Mouse (Mus musculus): ENCODE results near the gene Ap4m1. TPM values are rescaled to one million over a fixed set of nuclear protein-coding genes. Genes with fewer than 3 reads are reported as not detected.
A peak's percentile ranks its signal among the peaks of the same experiment; 100 is the strongest.

Gene Ap4m1
- polyA plus RNA-seq, 2 experiments, result 18.6 to 73.4 TPM

GRCm38 (mm10) chr5:138223287-138223686, 51.5 kb downstream of the Ap4m1 start:
- Histone ChIP-seq H3K4me1 (ENCODE audit: control insufficient read depth, insufficient read depth, low read length) (no peaks in the 10 kb centered on the region), H3K27me3 (ENCODE audit: control insufficient read depth, insufficient read depth, low read length) (no peaks in the 10 kb centered on the region), H3K36me3 (ENCODE audit: control insufficient read depth, insufficient read depth, low read length) (no peaks in the 10 kb centered on the region), H3K4me3 (replicated peaks; ENCODE audit: low read length) (no peak overlapping the region), H3K9me3 (ENCODE audit: control insufficient read depth, low read length) (no peaks in the 10 kb centered on the region), H3K27ac (replicated peaks; ENCODE audit: low read depth, low read length) (no peak overlapping the region), H3K4me2 (replicated peaks; ENCODE audit: low read depth, low read length, severe bottlenecking) (no peak overlapping the region), H3K9ac (ENCODE audit: low read depth, low read length, severe bottlenecking) (no peak overlapping the region)
- TF ChIP-seq POLR2A (IDR thresholded peaks at IDR 0.05; ENCODE audit: borderline replicate concordance, extremely low read depth, insufficient read depth, insufficient read length), result no peak
- 56% methylated on average over 3 of the region's 3 CpGs for WGBS
- DNase-seq (ENCODE audit: low spot score), result no peak
- ATAC-seq (ENCODE audit: low FRiP score, low read depth), result no peak

GRCm38 (mm10) chr5:138225700-138226099, 53.9 kb downstream of the Ap4m1 start, which contains the start of gene Nxpe5:
TSS of gene Nxpe5 (plus strand) at chr5:138225898.
- DNase-seq (ENCODE audit: low spot score), result no peak
- no peak within 1 kb of the TSS for H3K4me2 ChIP-seq (replicated peaks; ENCODE audit: low read depth, low read length, severe bottlenecking)
- TF ChIP-seq POLR2A (IDR thresholded peaks at IDR 0.05; ENCODE audit: borderline replicate concordance, extremely low read depth, insufficient read depth, insufficient read length), result no peak
- no peaks in the 10 kb centered on the region for H3K9me3 ChIP-seq (ENCODE audit: control insufficient read depth, low read length)
- no peak within 1 kb of the TSS for H3K4me3 ChIP-seq (replicated peaks; ENCODE audit: low read length)
- no peaks in the 10 kb centered on the region for H3K36me3 ChIP-seq (ENCODE audit: control insufficient read depth, insufficient read depth, low read length)
- H3K27me3 ChIP-seq (ENCODE audit: control insufficient read depth, insufficient read depth, low read length), result no peaks in the 10 kb centered on the region
- 53% methylated on average over 2 of the region's 2 CpGs for WGBS
- ATAC-seq (ENCODE audit: low FRiP score, low read depth), result no peak
- H3K9ac ChIP-seq (ENCODE audit: low read depth, low read length, severe bottlenecking), result no peak within 1 kb of the TSS
- no peaks in the 10 kb centered on the region for H3K4me1 ChIP-seq (ENCODE audit: control insufficient read depth, insufficient read depth, low read length)
- no peak within 1 kb of the TSS for H3K27ac ChIP-seq (replicated peaks; ENCODE audit: low read depth, low read length)

- WGBS, result 76% methylated on average over 4 of the region's 4 CpGs
- TF ChIP-seq POLR2A (IDR thresholded peaks at IDR 0.05; ENCODE audit: borderline replicate concordance, extremely low read depth, insufficient read depth, insufficient read length), result no peak
- ATAC-seq (ENCODE audit: low FRiP score, low read depth), result no peak
- DNase-seq (ENCODE audit: low spot score), result no peak
- no peaks in the 10 kb centered on the region for H3K9me3 ChIP-seq (ENCODE audit: control insufficient read depth, low read length)
- no peak overlapping the region for H3K4me2 ChIP-seq (replicated peaks; ENCODE audit: low read depth, low read length, severe bottlenecking)
- H3K27me3 ChIP-seq (ENCODE audit: control insufficient read depth, insufficient read depth, low read length), result no peaks in the 10 kb centered on the region
- no peak overlapping the region for H3K27ac ChIP-seq (replicated peaks; ENCODE audit: low read depth, low read length)
- no peaks in the 10 kb centered on the region for H3K36me3 ChIP-seq (ENCODE audit: control insufficient read depth, insufficient read depth, low read length)
- H3K4me3 ChIP-seq (replicated peaks; ENCODE audit: low read length), result no peak overlapping the region
- H3K4me1 ChIP-seq (ENCODE audit: control insufficient read depth, insufficient read depth, low read length), result no peaks in the 10 kb centered on the region
- H3K9ac ChIP-seq (ENCODE audit: low read depth, low read length, severe bottlenecking), result no peak overlapping the region
Observed at GRCm38 (mm10) chr5:138226491-138226890, 54.7 kb downstream of the Ap4m1 start.

GRCm38 (mm10) chr5:138227367-138227766, 55.6 kb downstream of the Ap4m1 start:
- H3K36me3 ChIP-seq (ENCODE audit: control insufficient read depth, insufficient read depth, low read length), result no peaks in the 10 kb centered on the region
- 67% methylated on average over 2 of the region's 2 CpGs for WGBS
- no peaks in the 10 kb centered on the region for H3K27me3 ChIP-seq (ENCODE audit: control insufficient read depth, insufficient read depth, low read length)
- H3K27ac ChIP-seq (replicated peaks; ENCODE audit: low read depth, low read length), result no peak overlapping the region
- DNase-seq (ENCODE audit: low spot score) (no peak), ATAC-seq (ENCODE audit: low FRiP score, low read depth) (no peak)
- no peaks in the 10 kb centered on the region for H3K9me3 ChIP-seq (ENCODE audit: control insufficient read depth, low read length)
- no peak overlapping the region for H3K4me2 ChIP-seq (replicated peaks; ENCODE audit: low read depth, low read length, severe bottlenecking)
- H3K4me1 ChIP-seq (ENCODE audit: control insufficient read depth, insufficient read depth, low read length), result no peaks in the 10 kb centered on the region
- H3K9ac ChIP-seq (ENCODE audit: low read depth, low read length, severe bottlenecking), result no peak overlapping the region
- no peak overlapping the region for H3K4me3 ChIP-seq (replicated peaks; ENCODE audit: low read length)
- TF ChIP-seq POLR2A (IDR thresholded peaks at IDR 0.05; ENCODE audit: borderline replicate concordance, extremely low read depth, insufficient read depth, insufficient read length), result no peak

GRCm38 (mm10) chr5:138228026-138228425, 56.2 kb downstream of the Ap4m1 start:
- no peaks in the 10 kb centered on the region for H3K9me3 ChIP-seq (ENCODE audit: control insufficient read depth, low read length)
- no peaks in the 10 kb centered on the region for H3K4me1 ChIP-seq (ENCODE audit: control insufficient read depth, insufficient read depth, low read length)
- no peak for TF ChIP-seq POLR2A (IDR thresholded peaks at IDR 0.05; ENCODE audit: borderline replicate concordance, extremely low read depth, insufficient read depth, insufficient read length)
- DNase-seq (ENCODE audit: low spot score) (no peak), ATAC-seq (ENCODE audit: low FRiP score, low read depth) (no peak)
- no peaks in the 10 kb centered on the region for H3K27me3 ChIP-seq (ENCODE audit: control insufficient read depth, insufficient read depth, low read length)
- H3K4me3 ChIP-seq (replicated peaks; ENCODE audit: low read length), result no peak overlapping the region
- WGBS, result 59% methylated on average over 3 of the region's 3 CpGs
- no peak overlapping the region for H3K4me2 ChIP-seq (replicated peaks; ENCODE audit: low read depth, low read length, severe bottlenecking)
- no peaks in the 10 kb centered on the region for H3K36me3 ChIP-seq (ENCODE audit: control insufficient read depth, insufficient read depth, low read length)
- no peak overlapping the region for H3K9ac ChIP-seq (ENCODE audit: low read depth, low read length, severe bottlenecking)
- no peak overlapping the region for H3K27ac ChIP-seq (replicated peaks; ENCODE audit: low read depth, low read length)

- Histone ChIP-seq H3K4me3 (replicated peaks; ENCODE audit: low read length) (no peak overlapping the region), H3K4me2 (replicated peaks; ENCODE audit: low read depth, low read length, severe bottlenecking) (no peak overlapping the region), H3K27me3 (ENCODE audit: control insufficient read depth, insufficient read depth, low read length) (no peaks in the 10 kb centered on the region), H3K36me3 (ENCODE audit: control insufficient read depth, insufficient read depth, low read length) (no peaks in the 10 kb centered on the region), H3K4me1 (ENCODE audit: control insufficient read depth, insufficient read depth, low read length) (no peaks in the 10 kb centered on the region), H3K27ac (replicated peaks; ENCODE audit: low read depth, low read length) (no peak overlapping the region), H3K9me3 (ENCODE audit: control insufficient read depth, low read length) (no peaks in the 10 kb centered on the region), H3K9ac (ENCODE audit: low read depth, low read length, severe bottlenecking) (no peak overlapping the region)
- 83% methylated on average over 3 of the region's 3 CpGs for WGBS
- ATAC-seq (ENCODE audit: low FRiP score, low read depth), result no peak
- DNase-seq (ENCODE audit: low spot score), result no peak
- TF ChIP-seq POLR2A (IDR thresholded peaks at IDR 0.05; ENCODE audit: borderline replicate concordance, extremely low read depth, insufficient read depth, insufficient read length), result no peak
Observed at GRCm38 (mm10) chr5:138229511-138229910, 57.7 kb downstream of the Ap4m1 start.

MicroRNAs encoded within 50 kb of the gene (microRNA counts, 519-probe panel; counts per million panel counts)
- microRNA mmu-miR-106b (3,968 counts per million, percentile 81 among the panel's probes with 10 or more counts), microRNA mmu-miR-25 (5,055 counts per million, percentile 95 among the panel's probes with 10 or more counts), microRNA mmu-miR-93 (3,880 counts per million, percentile 79 among the panel's probes with 10 or more counts)

Small RNA genes within 50 kb of the gene (microRNA-seq; reads per million reads assigned to microRNA genes)
- gene Mir106b, result 6,703 reads per million, percentile 91 among the genes with 10 or more reads in this experiment
- 997 reads per million, percentile 72 among the genes with 10 or more reads in this experiment for gene Mir25
- gene Mir93, result 7,070 reads per million, percentile 92 among the genes with 10 or more reads in this experiment

Other genes starting within 250 kb of the Ap4m1 start
- 1.1 TPM in 2 replicates for gene Gjc3, start 208.9 kb upstream of the Ap4m1 start, polyA plus RNA-seq (2012; rRNA removed)
- gene Gjc3, start 208.9 kb upstream of the Ap4m1 start, polyA plus RNA-seq (2014; fragmentation: Nextera tagmentation; extraction: Ambion mirVana), result 0.36 and 0.40 TPM in 2 replicates
- gene Azgp1, start 190.5 kb upstream of the Ap4m1 start, polyA plus RNA-seq (2012; rRNA removed), result 0.09 and 0.18 TPM in 2 replicates
- not detected in 2 replicates for gene Azgp1, start 190.5 kb upstream of the Ap4m1 start, polyA plus RNA-seq (2014; fragmentation: Nextera tagmentation; extraction: Ambion mirVana)
- not detected in 2 replicates for gene Smok3a, start 150.7 kb upstream of the Ap4m1 start, polyA plus RNA-seq (2012; rRNA removed)
- not detected in 2 replicates for gene Smok3a, start 150.7 kb upstream of the Ap4m1 start, polyA plus RNA-seq (2014; fragmentation: Nextera tagmentation; extraction: Ambion mirVana)
- gene Smok3b, start 150.6 kb upstream of the Ap4m1 start, polyA plus RNA-seq (2012; rRNA removed), result not detected in 2 replicates
- not detected in 2 replicates for gene Smok3b, start 150.6 kb upstream of the Ap4m1 start, polyA plus RNA-seq (2014; fragmentation: Nextera tagmentation; extraction: Ambion mirVana)
- gene Smok3c, start 118.8 kb upstream of the Ap4m1 start, polyA plus RNA-seq (2012; rRNA removed), result not detected in 2 replicates
- not detected in 2 replicates for gene Smok3c, start 118.8 kb upstream of the Ap4m1 start, polyA plus RNA-seq (2014; fragmentation: Nextera tagmentation; extraction: Ambion mirVana)
- 8.5 and 9.8 TPM in 2 replicates for gene Zkscan1, start 86.9 kb upstream of the Ap4m1 start, polyA plus RNA-seq (2012; rRNA removed)
- gene Zkscan1, start 86.9 kb upstream of the Ap4m1 start, polyA plus RNA-seq (2014; fragmentation: Nextera tagmentation; extraction: Ambion mirVana), result 25.3 and 25.4 TPM in 2 replicates
- 31.5 and 38.3 TPM in 2 replicates for gene Zscan21, start 55.1 kb upstream of the Ap4m1 start, polyA plus RNA-seq (2012; rRNA removed)
- 59.8 and 70.0 TPM in 2 replicates for gene Zscan21, start 55.1 kb upstream of the Ap4m1 start, polyA plus RNA-seq (2014; fragmentation: Nextera tagmentation; extraction: Ambion mirVana)
- gene Zfp113, start 16.3 kb upstream of the Ap4m1 start, polyA plus RNA-seq (2012; rRNA removed), result 5.1 and 5.2 TPM in 2 replicates
- 11.3 and 12.6 TPM in 2 replicates for gene Zfp113, start 16.3 kb upstream of the Ap4m1 start, polyA plus RNA-seq (2014; fragmentation: Nextera tagmentation; extraction: Ambion mirVana)
- 141 and 149 TPM in 2 replicates for gene Cops6, start 10.9 kb upstream of the Ap4m1 start, polyA plus RNA-seq (2012; rRNA removed)
- gene Cops6, start 10.9 kb upstream of the Ap4m1 start, polyA plus RNA-seq (2014; fragmentation: Nextera tagmentation; extraction: Ambion mirVana), result 262 and 267 TPM in 2 replicates
- gene Mcm7, start 420 bp downstream of the Ap4m1 start, polyA plus RNA-seq (2012; rRNA removed), result 136 and 149 TPM in 2 replicates
- gene Mcm7, start 420 bp downstream of the Ap4m1 start, polyA plus RNA-seq (2014; fragmentation: Nextera tagmentation; extraction: Ambion mirVana), result 144 and 152 TPM in 2 replicates
- 90.0 and 109 TPM in 2 replicates for gene Taf6, start 15.4 kb downstream of the Ap4m1 start, polyA plus RNA-seq (2012; rRNA removed)
- 75.6 and 86.0 TPM in 2 replicates for gene Taf6, start 15.4 kb downstream of the Ap4m1 start, polyA plus RNA-seq (2014; fragmentation: Nextera tagmentation; extraction: Ambion mirVana)
- 35.8 and 50.6 TPM in 2 replicates for gene Cnpy4, start 15.5 kb downstream of the Ap4m1 start, polyA plus RNA-seq (2012; rRNA removed)
- gene Cnpy4, start 15.5 kb downstream of the Ap4m1 start, polyA plus RNA-seq (2014; fragmentation: Nextera tagmentation; extraction: Ambion mirVana), result 60.7 and 65.7 TPM in 2 replicates
- 6.9 and 7.5 TPM in 2 replicates for gene Mblac1, start 22.3 kb downstream of the Ap4m1 start, polyA plus RNA-seq (2012; rRNA removed)
- 8.3 and 8.8 TPM in 2 replicates for gene Mblac1, start 22.3 kb downstream of the Ap4m1 start, polyA plus RNA-seq (2014; fragmentation: Nextera tagmentation; extraction: Ambion mirVana)
- not detected in 2 replicates for gene Nxpe5, start 53.9 kb downstream of the Ap4m1 start, polyA plus RNA-seq (2012; rRNA removed)
- not detected in 2 replicates for gene Nxpe5, start 53.9 kb downstream of the Ap4m1 start, polyA plus RNA-seq (2014; fragmentation: Nextera tagmentation; extraction: Ambion mirVana)
- gene Lamtor4, start 83.5 kb downstream of the Ap4m1 start, polyA plus RNA-seq (2012; rRNA removed), result 104 and 110 TPM in 2 replicates
- 64.6 and 68.5 TPM in 2 replicates for gene Lamtor4, start 83.5 kb downstream of the Ap4m1 start, polyA plus RNA-seq (2014; fragmentation: Nextera tagmentation; extraction: Ambion mirVana)
- 81.0 and 102 TPM in 2 replicates for gene BC037034, start 92.0 kb downstream of the Ap4m1 start, polyA plus RNA-seq (2012; rRNA removed)
- 5.2 and 7.6 TPM in 2 replicates for gene BC037034, start 92.0 kb downstream of the Ap4m1 start, polyA plus RNA-seq (2014; fragmentation: Nextera tagmentation; extraction: Ambion mirVana)
- gene Gal3st4, start 100.8 kb downstream of the Ap4m1 start, polyA plus RNA-seq (2012; rRNA removed), result 1.9 and 3.2 TPM in 2 replicates
- gene Gal3st4, start 100.8 kb downstream of the Ap4m1 start, polyA plus RNA-seq (2014; fragmentation: Nextera tagmentation; extraction: Ambion mirVana), result 3.7 and 3.8 TPM in 2 replicates
- gene Gm43720, start 108.0 kb downstream of the Ap4m1 start, polyA plus RNA-seq (2012; rRNA removed), result 0.18 and 0.19 TPM in 2 replicates
- gene Gm43720, start 108.0 kb downstream of the Ap4m1 start, polyA plus RNA-seq (2014; fragmentation: Nextera tagmentation; extraction: Ambion mirVana), result 0.15 and 0.33 TPM in 2 replicates
- gene Gpc2, start 108.0 kb downstream of the Ap4m1 start, polyA plus RNA-seq (2012; rRNA removed), result 183 and 277 TPM in 2 replicates
- 6.4 and 7.2 TPM in 2 replicates for gene Gpc2, start 108.0 kb downstream of the Ap4m1 start, polyA plus RNA-seq (2014; fragmentation: Nextera tagmentation; extraction: Ambion mirVana)
- 18.8 and 25.3 TPM in 2 replicates for gene Stag3, start 108.2 kb downstream of the Ap4m1 start, polyA plus RNA-seq (2012; rRNA removed)
- 5.6 TPM in 2 replicates for gene Stag3, start 108.2 kb downstream of the Ap4m1 start, polyA plus RNA-seq (2014; fragmentation: Nextera tagmentation; extraction: Ambion mirVana)
- 0.06 and 0.09 TPM in 2 replicates for gene Pvrig, start 170.0 kb downstream of the Ap4m1 start, polyA plus RNA-seq (2012; rRNA removed)
- gene Pvrig, start 170.0 kb downstream of the Ap4m1 start, polyA plus RNA-seq (2014; fragmentation: Nextera tagmentation; extraction: Ambion mirVana), result 0.18 TPM in 2 replicates

Data from limb, embryonic 14.5 days (tissue).